Mouse (Mus musculus): ENCODE data around the gene Psmd11. TPM values are rescaled to one million over a fixed set of nuclear protein-coding genes. Genes with fewer than 3 reads are reported as not detected.
A peak's percentile ranks its signal among the peaks of the same experiment; 100 is the strongest.

Psmd11 gene
- polyA plus RNA-seq, 1 experiment from 2014 or later = 293 TPM

- Histone ChIP-seq H3K9ac (0 out of 2 replicates have a peak overlapping the region, but pooled peaks have one; percentile 17), H3K4me1 (replicated peaks) (peaks cover 86% of the 10 kb centered on the region), H3K27me3 (peaks cover 12% of the 10 kb centered on the region; the same call in 1 of the 2 replicates), H3K36me3 (peaks cover 16% of the 10 kb centered on the region; the same call in 1 of the 2 replicates), H3K9me3 (no peaks in the 10 kb centered on the region), H3K4me2 (no peak overlapping the region), H3K27ac (replicated peaks) (no peak overlapping the region), H3K4me3 (no peak overlapping the region)
- 76% methylated on average over 10 of the region's 10 CpGs for WGBS
- no peak for ATAC-seq (ENCODE audit: low read depth)
These were observed 57.3 kb downstream of the Psmd11 start for GRCm38 (mm10) chr11:80485622-80486206.

GRCm38 (mm10) chr11:80487904-80488587, 59.6 kb downstream of the Psmd11 start:
- Histone ChIP-seq H3K9me3 (no peaks in the 10 kb centered on the region), H3K27me3 (peaks cover 12% of the 10 kb centered on the region; the same call in 1 of the 2 replicates), H3K4me3 (no peak overlapping the region), H3K36me3 (no peaks in the 10 kb centered on the region), H3K9ac (no peak overlapping the region), H3K4me1 (replicated peaks) (peaks cover 65% of the 10 kb centered on the region), H3K4me2 (no peak overlapping the region), H3K27ac (replicated peaks) (peak overlapping the region; percentile 49)
- ATAC-seq (ENCODE audit: low read depth) = no peak
- 48% methylated on average over 15 of the region's 15 CpGs for WGBS

- H3K27ac ChIP-seq (replicated peaks) = peak overlapping the region; percentile 64
- H3K9me3 ChIP-seq = no peaks in the 10 kb centered on the region
- no peaks in the 10 kb centered on the region for H3K36me3 ChIP-seq
- no peak overlapping the region for H3K4me2 ChIP-seq
- peak overlapping the region; percentile 36; the same call in 1 of the 2 replicates for H3K9ac ChIP-seq
- no peak for ATAC-seq (ENCODE audit: low read depth)
- peaks cover 53% of the 10 kb centered on the region for H3K4me1 ChIP-seq (replicated peaks)
- H3K4me3 ChIP-seq = no peak overlapping the region
- H3K27me3 ChIP-seq = peaks cover 12% of the 10 kb centered on the region; the same call in 1 of the 2 replicates
- 52% methylated on average over 12 of the region's 12 CpGs for WGBS
These were observed 60.9 kb downstream of the Psmd11 start for GRCm38 (mm10) chr11:80489172-80489881.

- H3K36me3 ChIP-seq = no peaks in the 10 kb centered on the region
- H3K4me2 ChIP-seq = no peak overlapping the region
- H3K4me3 ChIP-seq = no peak overlapping the region
- ATAC-seq (ENCODE audit: low read depth) = no peak
- peak overlapping the region; percentile 36; the same call in 1 of the 2 replicates for H3K9ac ChIP-seq
- H3K27me3 ChIP-seq = peaks cover 12% of the 10 kb centered on the region; the same call in 1 of the 2 replicates
- WGBS = 66% methylated on average over 5 of the region's 5 CpGs
- H3K4me1 ChIP-seq (replicated peaks) = peaks cover 48% of the 10 kb centered on the region
- no peaks in the 10 kb centered on the region for H3K9me3 ChIP-seq
- H3K27ac ChIP-seq (replicated peaks) = peak overlapping the region; percentile 64
These were observed 61.4 kb downstream of the Psmd11 start for GRCm38 (mm10) chr11:80489882-80490196.

- no peak for ATAC-seq (ENCODE audit: low read depth)
- no peak overlapping the region for H3K4me3 ChIP-seq
- H3K27ac ChIP-seq (replicated peaks) = no peak overlapping the region
- H3K4me2 ChIP-seq = no peak overlapping the region
- H3K9me3 ChIP-seq = no peaks in the 10 kb centered on the region
- peaks cover 10% of the 10 kb centered on the region; the same call in 1 of the 2 replicates for H3K27me3 ChIP-seq
- WGBS = 84% methylated on average over 10 of the region's 10 CpGs
- no peaks in the 10 kb centered on the region for H3K36me3 ChIP-seq
- no peak overlapping the region for H3K9ac ChIP-seq
- H3K4me1 ChIP-seq (replicated peaks) = peaks cover 38% of the 10 kb centered on the region
These were observed 62.4 kb downstream of the Psmd11 start for GRCm38 (mm10) chr11:80490831-80491230.

GRCm38 (mm10) chr11:80493186-80493585, 64.8 kb downstream of the Psmd11 start:
- Histone ChIP-seq H3K27me3 (no peaks in the 10 kb centered on the region), H3K4me1 (replicated peaks) (peaks cover 24% of the 10 kb centered on the region), H3K4me2 (no peak overlapping the region), H3K4me3 (no peak overlapping the region), H3K9ac (no peak overlapping the region), H3K36me3 (no peaks in the 10 kb centered on the region), H3K27ac (replicated peaks) (no peak overlapping the region), H3K9me3 (no peaks in the 10 kb centered on the region)
- no peak for ATAC-seq (ENCODE audit: low read depth)
- 97% methylated on average over 5 of the region's 5 CpGs for WGBS

GRCm38 (mm10) chr11:80494852-80495251, 66.4 kb downstream of the Psmd11 start:
- 68% methylated on average over 9 of the region's 9 CpGs for WGBS
- Histone ChIP-seq H3K36me3 (no peaks in the 10 kb centered on the region), H3K4me1 (replicated peaks) (peaks cover 24% of the 10 kb centered on the region), H3K27ac (replicated peaks) (no peak overlapping the region), H3K27me3 (no peaks in the 10 kb centered on the region), H3K9ac (no peak overlapping the region), H3K4me3 (no peak overlapping the region), H3K4me2 (no peak overlapping the region), H3K9me3 (no peaks in the 10 kb centered on the region)
- no peak for ATAC-seq (ENCODE audit: low read depth)

- no peaks in the 10 kb centered on the region for H3K36me3 ChIP-seq
- no peak overlapping the region for H3K4me3 ChIP-seq
- H3K27ac ChIP-seq (replicated peaks) = no peak overlapping the region
- H3K4me1 ChIP-seq (replicated peaks) = peaks cover 27% of the 10 kb centered on the region
- no peak overlapping the region for H3K9ac ChIP-seq
- no peak overlapping the region for H3K4me2 ChIP-seq
- no peak for ATAC-seq (ENCODE audit: low read depth)
- WGBS = 93% methylated on average over 6 of the region's 6 CpGs
- H3K9me3 ChIP-seq = no peaks in the 10 kb centered on the region
- no peaks in the 10 kb centered on the region for H3K27me3 ChIP-seq
These were observed 67.6 kb downstream of the Psmd11 start for GRCm38 (mm10) chr11:80495972-80496371.

- no peak overlapping the region for H3K27ac ChIP-seq (replicated peaks)
- H3K9me3 ChIP-seq = no peaks in the 10 kb centered on the region
- H3K36me3 ChIP-seq = no peaks in the 10 kb centered on the region
- no peak overlapping the region for H3K9ac ChIP-seq
- no peak overlapping the region for H3K4me2 ChIP-seq
- no peaks in the 10 kb centered on the region for H3K27me3 ChIP-seq
- 78% methylated on average over 1 of the region's 1 CpGs for WGBS
- no peak for ATAC-seq (ENCODE audit: low read depth)
- H3K4me3 ChIP-seq = no peak overlapping the region
- peaks cover 27% of the 10 kb centered on the region for H3K4me1 ChIP-seq (replicated peaks)
These were observed 68.2 kb downstream of the Psmd11 start for GRCm38 (mm10) chr11:80496640-80497039.

- no peak overlapping the region for H3K27ac ChIP-seq (replicated peaks)
- no peaks in the 10 kb centered on the region for H3K9me3 ChIP-seq
- peaks cover 27% of the 10 kb centered on the region for H3K4me1 ChIP-seq (replicated peaks)
- no peak overlapping the region for H3K9ac ChIP-seq
- H3K27me3 ChIP-seq = no peaks in the 10 kb centered on the region
- H3K4me3 ChIP-seq = no peak overlapping the region
- WGBS = 79% methylated on average over 10 of the region's 10 CpGs
- H3K36me3 ChIP-seq = no peaks in the 10 kb centered on the region
- no peak for ATAC-seq (ENCODE audit: low read depth)
- no peak overlapping the region for H3K4me2 ChIP-seq
These were observed 69.0 kb downstream of the Psmd11 start for GRCm38 (mm10) chr11:80497225-80497919.

GRCm38 (mm10) chr11:80498328-80499070, 70.1 kb downstream of the Psmd11 start:
- H3K36me3 ChIP-seq = no peaks in the 10 kb centered on the region
- WGBS = 38% methylated on average over 11 of the region's 11 CpGs
- H3K4me2 ChIP-seq = no peak overlapping the region
- H3K9me3 ChIP-seq = no peaks in the 10 kb centered on the region
- H3K27ac ChIP-seq (replicated peaks) = peak overlapping the region; percentile 81
- H3K27me3 ChIP-seq = no peaks in the 10 kb centered on the region
- ATAC-seq (ENCODE audit: low read depth) = no peak
- peaks cover 33% of the 10 kb centered on the region for H3K4me1 ChIP-seq (replicated peaks)
- no peak overlapping the region for H3K4me3 ChIP-seq
- peak overlapping the region; percentile 54 for H3K9ac ChIP-seq

Data from neural tube, embryonic 13.5 days (tissue).